Mouse (Mus musculus) ES-E14 (cell line): ENCODE data around the gene Fyn.

ENCODE experiments used
- CHD2 ChIP-seq: IDR thresholded peaks from 2 replicates; pipeline ENCODE4 v1.6.1; 2014; ENCODE audit warnings: mild to moderate bottlenecking, low read depth, low read length, inconsistent platforms
- ZNF384 ChIP-seq: IDR thresholded peaks from 2 replicates; pipeline ENCODE4 v1.6.1; 2012; ENCODE audit warnings: low read depth, low read length, inconsistent platforms

DNA sequence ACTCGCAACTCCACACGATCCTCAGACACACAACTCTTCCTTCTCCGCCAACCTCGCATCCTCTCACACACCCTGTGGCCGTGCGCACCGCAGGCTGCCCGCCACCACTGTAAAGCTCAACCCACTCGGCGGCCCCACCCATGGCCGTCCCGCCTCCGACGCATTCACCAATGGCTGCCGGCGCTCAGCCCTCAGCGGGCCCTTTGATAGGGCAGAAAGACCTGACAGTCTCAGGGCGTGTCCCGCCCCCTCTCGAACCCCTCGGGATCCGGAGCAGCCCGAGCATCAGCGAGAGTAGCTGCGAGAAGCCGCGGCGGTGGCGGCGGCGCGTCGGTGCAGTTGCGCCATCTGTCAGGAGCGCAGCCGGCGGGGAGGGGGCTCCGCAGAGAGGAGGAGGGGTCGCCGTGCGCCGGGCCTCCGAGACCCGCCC is 862 bp downstream of the Fyn start:
- TF ChIP-seq CHD2 (peak; percentile 61), ZNF384 (no peak)
